Mouse (Mus musculus): ENCODE results near the gene Ttn.

Ttn gene

DNA sequence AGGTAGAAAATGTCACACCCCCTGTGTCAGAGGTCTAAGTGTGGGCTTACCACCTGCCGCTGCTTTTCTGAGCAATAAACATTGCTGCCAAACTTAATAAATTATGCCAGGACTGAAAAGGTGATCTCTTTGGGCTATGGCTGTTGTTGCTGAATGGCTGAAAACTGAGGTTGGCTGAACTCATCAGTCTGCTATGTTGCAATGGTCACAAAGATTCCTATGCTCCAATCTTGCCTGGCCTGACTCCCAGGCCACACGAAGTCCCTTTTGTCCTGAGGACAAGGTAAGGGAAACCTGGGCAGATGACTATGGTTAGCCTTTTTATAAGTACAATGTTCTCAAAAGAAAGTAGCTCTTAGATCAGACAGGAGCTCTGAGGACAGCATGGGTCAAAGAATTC, 16.3 kb downstream of the Ttn start:
- intact Hi-C loops (cut with DNase I) = loop anchor here (5.0 to 10.0 kb wide), 2 partner anchors 34 to 739 kb away; no protein-coding TSS in a partner anchor

GRCm38 (mm10) chr2:76965542-76965941, 16.8 kb downstream of the Ttn start:
- intact Hi-C loops (cut with DNase I) = loop anchor here (5.0 to 10.0 kb wide), 2 partner anchors 33 to 739 kb away; no protein-coding TSS in a partner anchor

GRCm38 (mm10) chr2:76962045-76962432, 20.3 kb downstream of the Ttn start:
- intact Hi-C loops (cut with DNase I) = loop anchor here (10.0 kb wide), 1 partner anchor 743 kb away; no protein-coding TSS in a partner anchor

- intact Hi-C loops (cut with DNase I) = loop anchor here (10.0 kb wide), 1 partner anchor 743 kb away; no protein-coding TSS in a partner anchor
These were observed 20.8 kb downstream of the Ttn start for GRCm38 (mm10) chr2:76961420-76962044.

- intact Hi-C loops (cut with DNase I) = no loop called here
These were observed 32.6 kb downstream of the Ttn start for GRCm38 (mm10) chr2:76949774-76950173.

- intact Hi-C loops (cut with DNase I) = no loop called here
These were observed 43.8 kb downstream of the Ttn start for GRCm38 (mm10) chr2:76938515-76938914.

GRCm38 (mm10) chr2:76929718-76930117, 52.6 kb downstream of the Ttn start:
- intact Hi-C loops (cut with DNase I) = loop anchor here (5.0 kb wide), 1 partner anchor 38 kb away; no protein-coding TSS in a partner anchor

DNA sequence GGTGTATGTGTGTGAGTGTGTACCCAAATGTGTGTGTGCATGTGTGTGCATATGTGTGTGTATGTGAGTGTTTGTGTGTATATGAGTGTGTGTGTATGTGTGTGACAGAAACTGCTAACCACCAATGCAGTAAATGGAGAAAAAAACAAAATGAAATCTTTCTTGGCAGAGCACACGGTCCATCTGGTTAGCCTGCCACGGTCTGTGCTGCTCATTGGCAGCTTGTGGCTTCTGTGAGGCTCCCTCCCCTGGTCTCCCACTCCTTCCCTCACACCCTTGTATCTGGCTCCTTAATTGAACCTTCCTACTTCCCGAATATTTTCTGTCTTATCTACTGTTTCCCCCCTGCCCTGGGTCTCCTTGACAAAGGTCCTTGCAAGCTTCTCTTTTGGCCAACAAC, 53.5 kb downstream of the Ttn start:
- intact Hi-C loops (cut with DNase I) = no loop called here

- intact Hi-C loops (cut with DNase I) = no loop called here
These were observed 54.0 kb downstream of the Ttn start for GRCm38 (mm10) chr2:76928298-76928697.

DNA sequence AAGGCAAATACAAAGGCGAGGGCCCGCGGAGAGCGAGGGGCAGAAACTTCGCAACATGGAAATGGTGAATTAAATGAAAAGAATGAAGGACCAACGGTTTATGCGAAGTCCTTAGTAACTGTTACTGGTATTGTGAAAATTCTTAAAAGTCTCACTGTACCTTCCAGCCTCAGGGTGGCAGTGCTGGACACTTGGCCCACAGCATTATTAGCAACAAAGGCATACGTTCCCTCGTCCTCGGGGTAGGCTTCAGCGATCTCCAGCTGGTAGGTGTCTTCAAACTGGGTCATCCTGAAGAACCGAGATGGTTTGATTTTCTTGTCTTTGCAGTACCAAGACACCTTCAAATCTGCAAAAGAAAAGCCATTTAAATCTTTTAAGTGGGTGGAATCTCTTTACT, 55.4 kb downstream of the Ttn start:
- intact Hi-C loops (cut with DNase I) = no loop called here

GRCm38 (mm10) chr2:76914959-76915358, 67.4 kb downstream of the Ttn start:
- intact Hi-C loops (cut with DNase I) = no loop called here

DNA sequence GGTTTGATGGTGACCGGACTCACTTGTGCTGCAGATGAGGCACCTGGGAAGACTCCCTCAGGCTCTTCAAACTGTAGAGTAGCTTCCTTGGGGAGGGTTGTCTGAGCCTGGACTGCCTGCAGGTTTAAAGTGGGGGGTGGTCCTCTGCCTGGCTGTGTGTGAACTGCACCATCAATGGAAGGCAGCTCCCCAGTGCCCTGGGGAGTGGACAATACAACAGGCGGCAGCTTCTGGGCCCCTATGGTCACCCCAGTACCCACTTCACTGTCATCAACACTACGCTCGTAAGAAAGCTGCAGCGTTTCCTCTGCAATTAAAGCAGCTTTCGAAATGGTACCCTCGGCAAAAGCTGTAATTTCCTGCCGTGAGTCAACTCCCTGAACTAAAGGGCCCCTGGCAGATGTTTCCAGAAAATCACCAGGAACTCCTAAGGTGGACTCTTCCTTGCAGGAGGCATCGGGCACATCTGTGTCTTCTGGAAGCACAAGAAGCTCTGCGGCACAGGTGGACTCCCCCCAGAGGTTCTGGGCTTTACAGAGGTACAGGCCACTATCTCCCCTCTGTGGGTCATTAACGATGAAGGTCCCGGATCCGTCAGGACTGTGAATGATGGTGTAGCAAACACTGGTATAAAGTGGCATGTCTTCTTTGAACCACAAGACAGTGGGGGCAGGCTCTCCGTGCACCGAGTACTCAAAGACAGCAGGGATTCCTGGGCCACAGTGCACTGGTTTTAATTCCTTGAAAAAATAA, 73.5 kb downstream of the Ttn start:
- intact Hi-C loops (cut with DNase I) = no loop called here

- intact Hi-C loops (cut with DNase I) = no loop called here
These were observed 79.0 kb downstream of the Ttn start for GRCm38 (mm10) chr2:76903351-76903750.

GRCm38 (mm10) chr2:76901476-76902086, 80.8 kb downstream of the Ttn start:
- intact Hi-C loops (cut with DNase I) = no loop called here

DNA sequence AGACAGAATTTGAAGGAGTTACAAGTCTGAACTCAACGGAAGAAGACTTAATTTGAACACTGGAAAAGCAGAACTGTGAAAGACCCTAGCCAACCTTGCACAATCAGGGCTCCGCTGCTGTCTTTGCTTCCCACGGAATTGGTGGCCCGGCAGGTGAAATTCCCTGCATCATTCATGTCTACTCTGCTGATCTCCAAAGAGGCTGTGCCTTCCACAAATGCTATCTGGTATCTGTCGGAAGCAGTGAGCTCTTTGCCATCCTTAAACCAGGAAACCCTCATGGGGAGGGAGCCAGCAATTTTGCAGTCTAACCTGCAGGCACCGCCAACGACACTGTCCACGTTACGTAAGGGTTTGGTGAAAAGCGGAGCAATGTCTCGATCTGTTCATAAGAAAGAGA, 82.5 kb downstream of the Ttn start:
- intact Hi-C loops (cut with DNase I) = no loop called here

DNA sequence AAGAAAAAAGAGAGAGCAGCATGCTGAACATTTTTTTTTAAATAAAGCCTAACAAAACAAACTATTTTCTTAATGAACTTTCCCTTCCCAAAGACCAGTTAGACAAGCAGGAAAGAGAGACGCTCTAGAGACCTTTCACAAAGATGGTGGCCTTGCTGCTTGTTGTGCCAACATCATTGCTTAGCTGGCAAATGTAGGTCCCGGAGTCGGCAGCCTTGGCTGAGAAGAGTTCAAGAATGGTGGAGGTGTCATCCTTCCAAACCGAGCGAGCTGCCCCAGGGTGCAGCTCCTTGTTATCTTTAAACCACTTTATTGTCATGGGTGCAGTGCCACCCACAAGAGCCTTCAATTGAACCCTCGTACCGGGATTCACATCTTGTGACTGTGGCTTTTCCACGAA, 85.4 kb downstream of the Ttn start:
- intact Hi-C loops (cut with DNase I) = no loop called here

- intact Hi-C loops (cut with DNase I) = no loop called here
These were observed 87.0 kb downstream of the Ttn start for GRCm38 (mm10) chr2:76895327-76895726.

GRCm38 (mm10) chr2:76888721-76889120, 93.6 kb downstream of the Ttn start:
- intact Hi-C loops (cut with DNase I) = no loop called here

DNA sequence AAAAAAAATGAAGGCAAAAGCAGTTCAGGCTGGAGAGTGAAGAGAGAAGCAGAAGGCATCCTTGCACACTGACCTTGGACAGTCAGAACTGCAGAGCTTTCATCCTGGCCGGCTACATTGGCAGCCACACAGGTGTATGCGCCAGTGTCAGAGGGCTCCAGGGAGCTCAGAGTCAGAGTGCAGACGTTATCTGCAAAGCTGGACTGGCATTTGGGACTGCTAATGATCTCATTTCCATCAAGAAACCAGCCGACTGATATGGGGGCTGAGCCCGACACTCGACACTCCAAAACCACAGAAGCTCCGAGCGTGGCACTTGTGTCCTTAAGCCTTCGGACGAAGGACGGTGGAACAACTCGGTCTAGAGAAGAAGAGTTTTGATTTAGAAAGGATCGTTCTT, 96.5 kb downstream of the Ttn start:
- intact Hi-C loops (cut with DNase I) = no loop called here

DNA sequence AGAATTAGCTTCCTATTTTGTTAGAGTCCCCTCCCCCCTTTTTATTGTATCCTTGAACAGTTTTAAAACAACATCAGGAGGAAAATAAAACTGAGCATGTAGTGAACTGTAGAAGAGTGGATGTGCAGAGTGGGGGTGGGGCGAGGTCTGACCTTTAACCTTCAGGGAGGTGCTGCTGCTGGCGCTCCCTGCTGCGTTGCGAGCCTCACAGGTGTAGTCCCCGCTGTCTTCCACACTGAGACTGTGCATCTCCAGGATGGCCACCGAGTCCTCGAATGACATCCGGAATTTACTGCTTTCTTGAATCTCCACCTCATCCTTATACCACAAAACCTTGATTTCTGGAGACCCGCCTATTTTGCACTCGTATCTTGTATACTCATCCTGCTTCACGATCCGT, 100.9 kb downstream of the Ttn start:
- intact Hi-C loops (cut with DNase I) = no loop called here

DNA sequence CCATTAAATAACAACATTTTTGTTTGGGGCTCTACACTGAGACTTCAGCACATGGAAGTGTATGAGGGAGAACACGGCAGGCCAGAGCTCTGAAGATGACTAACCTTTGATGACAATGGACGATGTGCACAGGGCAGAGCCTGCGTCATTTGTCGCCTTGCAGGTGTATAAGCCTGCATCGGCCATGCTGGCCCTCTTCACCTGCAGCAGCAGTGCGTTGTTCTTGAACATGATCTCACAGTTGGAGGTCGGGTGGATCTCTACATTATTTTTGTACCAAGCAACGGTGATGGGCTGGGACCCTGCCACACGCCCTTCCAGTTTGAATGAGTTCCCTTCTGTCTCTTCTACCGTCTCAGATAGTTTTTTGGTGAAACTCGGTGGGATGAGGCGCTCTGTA, 106.8 kb downstream of the Ttn start:
- intact Hi-C loops (cut with DNase I) = no loop called here

- intact Hi-C loops (cut with DNase I) = no loop called here
These were observed 115.4 kb downstream of the Ttn start for GRCm38 (mm10) chr2:76866928-76867327.
